Mouse (Mus musculus) limb, embryonic 15.5 days (tissue): ENCODE results near the gene Cdc42bpa. TPM values are rescaled to one million over a fixed set of nuclear protein-coding genes. Genes with fewer than 3 reads are reported as not detected.

Source experiments
- ATAC-seq: fragments of 200-750 bp; cut with Nextera tagmentation; 2 replicates; pipeline ENCODE4 v1.8.0; 2017; ENCODE audit warnings: low read depth, moderate TSS enrichment; ENCODE audit not compliant: insufficient number of reproducible peaks, low FRiP score, low TSS enrichment
- H3K27ac ChIP-seq: fragments of 300-500 bp; sonication (generic); 2 replicates; pipeline ENCODE4 v1.5.1; 2015; ENCODE audit warnings: moderate library complexity, mild to moderate bottlenecking, inconsistent platforms
- H3K27me3 ChIP-seq: fragments of 300-500 bp; sonication (generic); 2 replicates; pipeline ENCODE4 v1.6.1; 2015; ENCODE audit warnings: inconsistent platforms
- H3K36me3 ChIP-seq: fragments of 300-500 bp; sonication (generic); 2 replicates; pipeline ENCODE4 v1.6.1; 2015; ENCODE audit warnings: inconsistent platforms
- H3K4me1 ChIP-seq: fragments of 300-500 bp; sonication (generic); 2 replicates; pipeline ENCODE4 v1.6.1; 2015; ENCODE audit warnings: inconsistent platforms
- H3K4me2 ChIP-seq: fragments of 300-500 bp; sonication (generic); 2 replicates; pipeline ENCODE4 v1.6.1; 2015; ENCODE audit warnings: mild to moderate bottlenecking, inconsistent platforms
- H3K4me3 ChIP-seq: fragments of 300-500 bp; sonication (generic); 2 replicates; pipeline ENCODE4 v1.5.1; 2015; ENCODE audit warnings: mild to moderate bottlenecking, inconsistent platforms
- H3K9ac ChIP-seq: fragments of 300-500 bp; sonication (generic); 2 replicates; pipeline ENCODE4 v1.6.1; 2015; ENCODE audit warnings: inconsistent platforms
- H3K9me3 ChIP-seq: fragments of 300-500 bp; sonication (generic); 2 replicates; pipeline ENCODE4 v1.6.1; 2016; ENCODE audit warnings: inconsistent platforms
- WGBS: fragments of 180-500 bp; shearing (Covaris S2); methylation state at CpG from one replicate; pipeline ENCODE4 v1.1.7; 2015; 5-methylcytosine and 5-hydroxymethylcytosine counted together
- polyA plus RNA-seq: library from polyadenylated mRNA; unstranded; fragments of >200 nt; fragmentation: Nextera tagmentation; extraction: Ambion mirVana; gene quantifications from 2 replicates; pipeline ENCODE4 v1.2.1, GENCODE M21; 2015

Cdc42bpa gene
- polyA plus RNA-seq, 1 experiment from 2014 or later = 17.6 TPM

DNA sequence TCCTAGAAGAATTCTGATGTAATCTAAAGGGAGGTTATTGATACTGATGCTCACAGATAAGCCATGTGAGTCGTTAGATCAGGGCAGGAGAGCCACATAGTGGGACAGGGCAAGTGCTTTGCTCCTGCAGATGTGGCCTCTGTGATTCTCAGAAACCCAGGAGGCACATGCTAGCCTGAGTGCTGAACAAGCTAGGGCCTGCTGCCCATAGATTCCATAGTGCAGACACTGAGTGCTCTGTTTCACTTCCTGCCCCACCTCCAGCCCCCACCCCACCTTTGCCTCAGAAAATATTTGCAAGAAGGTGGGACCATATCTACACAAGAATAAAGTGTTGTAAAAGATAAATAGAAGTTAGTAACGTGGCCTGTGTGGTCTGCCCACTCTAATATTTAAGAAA lies 198.4 kb downstream of the Cdc42bpa start:
- H3K4me1 ChIP-seq = 0 out of 2 replicates have a peak, but pooled peaks cover 2% of the 10 kb centered on the region

DNA sequence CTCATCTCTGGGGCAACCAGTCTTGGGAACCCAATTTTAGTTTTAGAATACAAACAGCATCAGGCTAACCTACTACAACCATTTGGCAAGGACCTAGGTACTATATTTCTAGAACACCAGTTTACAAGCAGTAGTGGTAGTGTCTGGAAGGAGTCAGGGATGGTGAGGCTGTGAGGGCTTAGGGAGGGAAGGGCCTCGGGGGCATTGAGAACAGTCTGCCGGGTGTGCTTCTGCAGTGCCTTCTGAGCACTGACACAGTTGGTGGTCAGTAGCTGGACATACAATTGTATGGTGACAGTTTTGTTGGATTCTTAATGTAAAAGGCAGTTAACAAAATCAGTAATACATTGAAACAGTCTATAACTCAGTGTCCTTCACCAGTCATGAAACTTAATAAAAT lies 200.3 kb downstream of the Cdc42bpa start:
- Histone ChIP-seq H3K36me3 (peaks cover 37% of the 10 kb centered on the region), H3K9ac (no peak overlapping the region), H3K4me2 (no peak overlapping the region), H3K4me1 (0 out of 2 replicates have a peak, but pooled peaks cover 2% of the 10 kb centered on the region), H3K27me3 (no peaks in the 10 kb centered on the region), H3K4me3 (no peak overlapping the region), H3K27ac (no peak overlapping the region), H3K9me3 (no peaks in the 10 kb centered on the region)
- ATAC-seq = no peak
- 68% methylated on average over 2 of the region's 2 CpGs for WGBS

More for the DNA sequence above, 198.4 kb downstream of the Cdc42bpa start:
- Histone ChIP-seq H3K36me3 (peaks cover 38% of the 10 kb centered on the region), H3K4me3 (no peak overlapping the region), H3K27ac (no peak overlapping the region), H3K9ac (no peak overlapping the region), H3K4me2 (no peak overlapping the region), H3K9me3 (no peaks in the 10 kb centered on the region), H3K27me3 (no peaks in the 10 kb centered on the region)
- ATAC-seq = no peak
- 64% methylated on average over 2 of the region's 2 CpGs for WGBS

DNA sequence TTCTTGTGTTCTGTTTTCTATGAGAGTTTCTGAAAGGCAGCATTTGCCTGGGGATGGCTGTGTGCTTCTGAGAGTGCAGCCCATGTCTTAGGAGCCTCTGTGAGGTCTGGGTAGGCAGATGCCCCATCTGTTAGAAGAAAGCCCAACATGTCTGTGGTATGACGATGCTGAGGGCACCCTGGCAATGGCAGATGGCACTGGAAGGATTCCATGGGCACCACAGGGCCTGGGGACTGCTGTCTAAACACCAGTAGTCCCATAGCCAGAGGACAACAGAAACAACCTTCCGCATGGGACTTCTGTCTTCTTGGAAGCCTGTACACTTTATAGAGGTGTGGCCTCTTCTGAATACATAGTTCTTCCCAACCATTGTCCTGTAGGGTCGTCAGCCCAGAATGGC lies 200.9 kb downstream of the Cdc42bpa start:
- no peak overlapping the region for H3K27ac ChIP-seq
- peaks cover 41% of the 10 kb centered on the region for H3K36me3 ChIP-seq
- H3K9ac ChIP-seq = no peak overlapping the region
- 0 out of 2 replicates have a peak, but pooled peaks cover 2% of the 10 kb centered on the region for H3K4me1 ChIP-seq
- H3K9me3 ChIP-seq = no peaks in the 10 kb centered on the region
- no peak overlapping the region for H3K4me3 ChIP-seq
- no peak for ATAC-seq
- WGBS = 88% methylated on average over 3 of the region's 3 CpGs
- H3K27me3 ChIP-seq = no peaks in the 10 kb centered on the region
- no peak overlapping the region for H3K4me2 ChIP-seq

- H3K4me1 ChIP-seq = 0 out of 2 replicates have a peak, but pooled peaks cover 2% of the 10 kb centered on the region
- H3K4me2 ChIP-seq = no peak overlapping the region
- no peak overlapping the region for H3K27ac ChIP-seq
- WGBS = 96% methylated on average over 20 of the region's 20 CpGs
- H3K9me3 ChIP-seq = no peaks in the 10 kb centered on the region
- no peaks in the 10 kb centered on the region for H3K27me3 ChIP-seq
- peaks cover 47% of the 10 kb centered on the region for H3K36me3 ChIP-seq
- H3K4me3 ChIP-seq = no peak overlapping the region
- ATAC-seq = no peak
- H3K9ac ChIP-seq = no peak overlapping the region
These were observed 201.5 kb downstream of the Cdc42bpa start for GRCm38 (mm10) chr1:180161566-180162355.

GRCm38 (mm10) chr1:180162986-180163385 lies 202.7 kb downstream of the Cdc42bpa start:
- Histone ChIP-seq H3K4me1 (0 out of 2 replicates have a peak, but pooled peaks cover 2% of the 10 kb centered on the region), H3K27me3 (no peaks in the 10 kb centered on the region), H3K27ac (no peak overlapping the region), H3K36me3 (peaks cover 50% of the 10 kb centered on the region), H3K4me2 (no peak overlapping the region), H3K9ac (no peak overlapping the region), H3K9me3 (no peaks in the 10 kb centered on the region), H3K4me3 (no peak overlapping the region)
- no peak for ATAC-seq
- WGBS = 62% methylated on average over 7 of the region's 7 CpGs

DNA sequence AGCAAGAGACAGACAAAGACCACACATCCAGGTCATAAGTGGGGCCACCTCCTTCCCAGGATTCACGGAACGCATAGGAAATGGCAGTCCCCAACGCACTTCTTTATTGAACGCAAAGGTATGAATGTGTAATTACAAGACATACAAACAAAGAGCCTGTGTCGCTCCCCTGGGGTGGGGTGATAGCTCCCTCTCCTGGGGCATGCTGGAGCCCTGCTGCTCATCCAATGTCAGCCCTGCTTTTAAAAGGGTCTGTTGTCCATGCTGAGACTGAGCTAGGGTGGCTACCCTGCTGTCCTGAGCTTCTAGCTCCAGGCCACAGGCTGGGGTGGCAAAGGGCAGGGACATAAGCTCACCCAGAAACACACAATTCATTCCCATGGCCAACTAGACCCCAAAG lies 206.3 kb downstream of the Cdc42bpa start:
- no peak for ATAC-seq
- H3K4me3 ChIP-seq = no peak overlapping the region
- no peaks in the 10 kb centered on the region for H3K27me3 ChIP-seq
- no peaks in the 10 kb centered on the region for H3K9me3 ChIP-seq
- H3K27ac ChIP-seq = no peak overlapping the region
- no peaks in the 10 kb centered on the region for H3K4me1 ChIP-seq
- 87% methylated on average over 5 of the region's 5 CpGs for WGBS
- no peak overlapping the region for H3K4me2 ChIP-seq
- H3K36me3 ChIP-seq = peaks cover 31% of the 10 kb centered on the region
- no peak overlapping the region for H3K9ac ChIP-seq

DNA sequence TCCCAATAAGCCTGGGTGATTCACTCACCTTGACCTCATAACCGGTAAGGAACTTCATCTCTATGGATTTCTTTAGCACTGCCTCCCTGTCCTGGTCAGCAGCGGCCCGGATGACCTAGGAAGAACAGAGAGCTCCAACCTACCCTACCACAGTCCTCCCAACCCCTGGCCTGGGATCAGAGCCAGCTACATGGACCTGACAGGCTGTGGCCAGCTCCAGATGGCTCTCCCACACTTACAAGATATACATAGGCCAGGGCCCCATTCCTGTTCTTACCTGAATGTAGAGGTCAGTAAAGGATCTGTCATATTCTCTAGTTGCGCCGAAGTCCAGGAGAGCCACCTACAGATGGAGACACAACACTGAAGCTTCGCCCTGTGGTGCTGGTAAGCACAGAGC lies 208.0 kb downstream of the Cdc42bpa start:
- Histone ChIP-seq H3K36me3 (peaks cover 15% of the 10 kb centered on the region), H3K4me2 (no peak overlapping the region), H3K9me3 (no peaks in the 10 kb centered on the region), H3K9ac (no peak overlapping the region), H3K27ac (no peak overlapping the region), H3K4me1 (no peaks in the 10 kb centered on the region), H3K4me3 (no peak overlapping the region), H3K27me3 (no peaks in the 10 kb centered on the region)
- no peak for ATAC-seq
- WGBS = 95% methylated on average over 6 of the region's 6 CpGs

- H3K4me2 ChIP-seq = no peak overlapping the region
- H3K9ac ChIP-seq = no peak overlapping the region
- WGBS = 86% methylated on average over 7 of the region's 7 CpGs
- H3K27me3 ChIP-seq = no peaks in the 10 kb centered on the region
- no peak overlapping the region for H3K4me3 ChIP-seq
- no peak overlapping the region for H3K27ac ChIP-seq
- H3K4me1 ChIP-seq = no peaks in the 10 kb centered on the region
- peaks cover 14% of the 10 kb centered on the region; the same call in 1 of the 2 replicates for H3K36me3 ChIP-seq
- no peaks in the 10 kb centered on the region for H3K9me3 ChIP-seq
- ATAC-seq = no peak
These were observed 208.9 kb downstream of the Cdc42bpa start for GRCm38 (mm10) chr1:180169161-180169560.

DNA sequence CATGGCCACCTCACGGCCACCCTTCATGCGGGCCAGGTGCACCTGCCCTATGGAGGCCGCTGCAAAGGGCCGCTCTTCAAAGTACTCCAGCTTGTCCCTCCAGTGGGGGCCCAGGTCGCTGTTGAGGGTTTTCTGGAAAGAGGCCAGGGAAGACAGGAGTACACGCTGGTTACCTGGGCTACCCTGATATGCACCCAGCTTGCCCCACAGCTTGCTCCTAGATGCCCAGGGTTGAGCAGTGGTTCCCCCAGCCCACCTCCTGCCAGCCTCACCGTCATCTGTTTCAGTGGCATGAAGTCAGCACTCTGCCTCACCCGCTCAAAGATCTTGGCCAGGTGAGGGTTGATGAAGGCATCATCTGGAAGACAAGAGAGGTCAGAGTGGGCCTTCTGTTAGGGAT lies 209.8 kb downstream of the Cdc42bpa start:
- no peak overlapping the region for H3K27ac ChIP-seq
- H3K27me3 ChIP-seq = no peaks in the 10 kb centered on the region
- H3K4me1 ChIP-seq = no peaks in the 10 kb centered on the region
- no peak overlapping the region for H3K4me3 ChIP-seq
- H3K4me2 ChIP-seq = no peak overlapping the region
- no peaks in the 10 kb centered on the region for H3K9me3 ChIP-seq
- peaks cover 14% of the 10 kb centered on the region; the same call in 1 of the 2 replicates for H3K36me3 ChIP-seq
- no peak overlapping the region for H3K9ac ChIP-seq
- WGBS = 88% methylated on average over 8 of the region's 8 CpGs
- no peak for ATAC-seq

DNA sequence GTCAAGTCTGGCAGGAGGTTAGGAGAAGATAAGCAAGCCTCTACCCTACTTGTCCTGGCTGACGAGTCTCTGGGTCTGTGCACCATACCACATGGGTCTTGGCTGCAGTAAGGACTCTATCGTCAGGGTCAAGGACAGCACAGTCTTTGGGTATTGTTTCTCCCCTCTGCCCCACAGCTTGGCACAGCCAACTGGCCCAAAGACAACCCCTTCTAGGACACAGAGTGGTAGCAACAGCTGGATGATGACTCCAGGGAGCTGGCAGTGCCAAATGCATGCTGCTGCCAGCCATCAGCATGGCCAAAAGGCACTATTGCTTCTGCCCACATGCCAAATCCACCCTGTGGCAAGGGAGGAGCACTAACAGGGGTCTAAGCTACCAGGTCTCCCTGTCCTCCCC lies 211.6 kb downstream of the Cdc42bpa start:
- Histone ChIP-seq H3K4me3 (no peak overlapping the region), H3K4me2 (no peak overlapping the region), H3K9ac (no peak overlapping the region), H3K27ac (no peak overlapping the region), H3K4me1 (no peaks in the 10 kb centered on the region), H3K27me3 (no peaks in the 10 kb centered on the region), H3K36me3 (peaks cover 1% of the 10 kb centered on the region; the same call in 1 of the 2 replicates), H3K9me3 (no peaks in the 10 kb centered on the region)
- WGBS = 73% methylated on average over 2 of the region's 2 CpGs
- no peak for ATAC-seq

GRCm38 (mm10) chr1:180172600-180172999 lies 212.3 kb downstream of the Cdc42bpa start:
- H3K27me3 ChIP-seq = no peaks in the 10 kb centered on the region
- no peak overlapping the region for H3K4me2 ChIP-seq
- no peaks in the 10 kb centered on the region for H3K4me1 ChIP-seq
- no peak overlapping the region for H3K9ac ChIP-seq
- WGBS = 89% methylated on average over 4 of the region's 4 CpGs
- no peak overlapping the region for H3K4me3 ChIP-seq
- no peaks in the 10 kb centered on the region for H3K36me3 ChIP-seq
- H3K27ac ChIP-seq = no peak overlapping the region
- no peaks in the 10 kb centered on the region for H3K9me3 ChIP-seq
- no peak for ATAC-seq

DNA sequence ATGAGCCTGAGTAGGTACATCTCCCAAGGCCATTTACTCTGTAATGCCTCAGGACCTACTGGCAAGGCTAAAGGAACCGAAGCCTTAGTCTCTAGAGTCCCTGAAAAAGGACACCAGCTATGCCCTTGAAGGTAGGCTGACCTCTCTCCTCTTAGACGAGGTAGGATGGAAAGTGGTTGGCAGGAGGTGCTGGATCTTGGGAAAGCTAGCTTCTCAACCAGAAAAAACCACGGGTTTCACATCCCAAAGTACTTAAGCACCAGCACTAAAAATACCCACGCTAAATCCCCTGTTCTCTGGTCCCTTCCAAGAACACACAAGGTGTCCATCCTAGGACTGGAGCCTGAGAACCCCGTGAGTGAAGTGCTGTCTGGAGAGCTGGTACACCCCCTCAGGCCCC lies 212.7 kb downstream of the Cdc42bpa start:
- WGBS = 80% methylated on average over 5 of the region's 5 CpGs
- H3K9me3 ChIP-seq = no peaks in the 10 kb centered on the region
- H3K27ac ChIP-seq = no peak overlapping the region
- no peak for ATAC-seq
- no peaks in the 10 kb centered on the region for H3K4me1 ChIP-seq
- H3K36me3 ChIP-seq = no peaks in the 10 kb centered on the region
- H3K27me3 ChIP-seq = no peaks in the 10 kb centered on the region
- no peak overlapping the region for H3K4me3 ChIP-seq
- no peak overlapping the region for H3K9ac ChIP-seq
- H3K4me2 ChIP-seq = no peak overlapping the region
